Mouse (Mus musculus): ENCODE measurements at regions not wholly inside any gene's neighbourhood (a gene's known extent, or its start where the extent isn't known, plus 50 kb on each side); places are given as distances from the start of the nearest gene placed in this dataset.

DNA sequence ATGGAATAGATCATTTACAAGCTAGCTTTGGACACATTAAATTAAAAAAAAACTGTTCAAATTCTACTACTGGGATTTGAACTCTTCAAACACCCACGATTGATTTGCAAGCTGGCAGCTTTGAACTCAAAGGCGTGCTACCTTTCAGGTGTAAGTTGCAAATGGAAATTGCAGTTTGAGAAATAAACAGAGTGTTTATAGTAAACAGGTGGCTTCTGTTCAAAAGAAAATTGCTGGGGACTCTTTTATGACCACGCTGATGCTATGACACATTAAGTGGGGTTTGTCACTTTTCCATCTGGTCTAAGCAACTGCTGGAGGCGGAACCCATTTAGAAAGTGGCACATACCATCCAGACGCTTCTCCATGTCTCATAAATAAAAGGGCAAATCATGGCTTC lies 626.7 kb upstream of the Frg1 start:
- no peaks in the 10 kb centered on the region for H3K4me1 ChIP-seq (ENCODE audit: control insufficient read depth, insufficient read depth, low read length)
- no peaks in the 10 kb centered on the region for H3K9me3 ChIP-seq (replicated peaks; ENCODE audit: control insufficient read depth, low read length)
- H3K4me3 ChIP-seq (ENCODE audit: low read depth, low read length), result no peak overlapping the region
- H3K4me2 ChIP-seq, result no peak overlapping the region
- H3K27ac ChIP-seq (ENCODE audit: low read depth, low read length), result no peak overlapping the region
- WGBS (ENCODE audit: insufficient replicate concordance), result 80% methylated on average over 5 of the region's 5 CpGs
- H3K27me3 ChIP-seq (ENCODE audit: control insufficient read depth, insufficient read depth, low read length), result no peaks in the 10 kb centered on the region
- H3K36me3 ChIP-seq (ENCODE audit: control insufficient read depth, insufficient read depth, low read length), result no peaks in the 10 kb centered on the region
- no peak overlapping the region for H3K9ac ChIP-seq (ENCODE audit: low read depth, low read length)
- ATAC-seq (replicated peaks; ENCODE audit: insufficient number of reproducible peaks, low FRiP score, low TSS enrichment), result no peak

DNA sequence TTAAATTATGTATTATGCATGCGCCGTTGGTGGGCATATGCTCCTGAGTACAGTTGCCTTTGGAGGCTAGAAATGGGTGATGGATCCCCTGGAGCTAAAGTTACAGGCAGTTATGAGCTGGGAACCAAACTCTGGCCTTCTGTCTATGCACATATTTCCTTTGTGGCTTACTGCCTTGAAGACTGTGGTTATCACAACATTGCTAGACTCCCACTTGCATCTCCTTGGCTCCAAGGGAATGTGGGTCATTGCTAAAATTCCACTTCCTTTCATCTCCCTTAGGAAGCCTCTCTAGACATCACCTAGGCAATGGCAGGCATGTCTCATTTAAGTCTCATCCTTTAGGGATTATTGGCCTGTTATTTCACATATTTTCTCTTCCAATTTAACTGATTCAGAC lies 622.4 kb upstream of the Frg1 start:
- Histone ChIP-seq H3K4me3 (ENCODE audit: low read depth, low read length) (no peak overlapping the region), H3K27ac (ENCODE audit: low read depth, low read length) (no peak overlapping the region), H3K9ac (ENCODE audit: low read depth, low read length) (no peak overlapping the region), H3K36me3 (ENCODE audit: control insufficient read depth, insufficient read depth, low read length) (no peaks in the 10 kb centered on the region), H3K27me3 (ENCODE audit: control insufficient read depth, insufficient read depth, low read length) (no peaks in the 10 kb centered on the region), H3K4me1 (ENCODE audit: control insufficient read depth, insufficient read depth, low read length) (no peaks in the 10 kb centered on the region), H3K9me3 (replicated peaks; ENCODE audit: control insufficient read depth, low read length) (no peaks in the 10 kb centered on the region), H3K4me2 (no peak overlapping the region)
- WGBS (ENCODE audit: insufficient replicate concordance), result 97% methylated on average over 2 of the region's 2 CpGs
- ATAC-seq (replicated peaks; ENCODE audit: insufficient number of reproducible peaks, low FRiP score, low TSS enrichment), result no peak

DNA sequence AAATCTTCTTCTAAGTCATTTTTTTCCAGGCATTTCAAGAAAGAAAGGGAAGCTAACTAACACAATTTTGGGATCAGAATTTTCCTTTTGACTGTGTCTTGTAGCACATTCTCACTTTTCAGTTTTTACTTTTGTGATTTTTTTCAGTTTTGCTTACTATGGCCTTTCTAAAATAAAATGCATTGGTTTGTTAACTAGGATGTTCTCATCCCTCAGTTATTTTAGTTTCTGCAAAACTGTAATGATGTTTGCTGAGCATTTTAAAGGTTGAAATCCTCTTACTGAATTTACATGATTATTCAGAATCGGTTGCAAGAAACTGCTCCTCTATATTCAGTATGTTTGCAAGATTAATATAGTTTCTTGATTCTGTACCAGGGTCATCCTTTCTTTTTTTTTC lies 610.1 kb upstream of the Frg1 start:
- Histone ChIP-seq H3K9me3 (replicated peaks; ENCODE audit: control insufficient read depth, low read length) (no peaks in the 10 kb centered on the region), H3K36me3 (ENCODE audit: control insufficient read depth, insufficient read depth, low read length) (no peaks in the 10 kb centered on the region), H3K27ac (ENCODE audit: low read depth, low read length) (no peak overlapping the region), H3K4me1 (ENCODE audit: control insufficient read depth, insufficient read depth, low read length) (no peaks in the 10 kb centered on the region), H3K4me3 (ENCODE audit: low read depth, low read length) (no peak overlapping the region), H3K9ac (ENCODE audit: low read depth, low read length) (no peak overlapping the region), H3K4me2 (no peak overlapping the region), H3K27me3 (ENCODE audit: control insufficient read depth, insufficient read depth, low read length) (no peaks in the 10 kb centered on the region)
- WGBS (ENCODE audit: insufficient replicate concordance), result 79% methylated on average over 1 of the region's 1 CpGs
- ATAC-seq (replicated peaks; ENCODE audit: insufficient number of reproducible peaks, low FRiP score, low TSS enrichment), result no peak

DNA sequence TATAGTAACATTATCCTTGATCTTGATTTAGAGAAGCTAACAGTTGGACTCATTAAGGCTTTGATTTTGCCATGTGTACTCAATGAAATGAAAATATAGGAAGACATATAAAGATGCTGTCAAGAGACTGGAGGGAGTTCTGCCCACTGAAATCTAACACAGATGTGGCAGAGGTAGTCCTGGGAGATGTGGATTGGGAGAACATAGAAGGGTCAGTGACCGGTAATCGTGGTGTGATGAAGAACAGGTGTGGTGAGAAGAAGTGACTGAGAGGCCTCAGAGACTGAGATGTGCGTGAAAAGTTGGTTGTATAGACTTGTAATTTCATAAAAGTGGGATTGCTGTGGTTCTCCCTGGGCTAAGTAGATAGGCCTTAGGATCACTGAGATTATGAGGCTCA lies 600.9 kb upstream of the Frg1 start:
- no peaks in the 10 kb centered on the region for H3K4me1 ChIP-seq (ENCODE audit: control insufficient read depth, insufficient read depth, low read length)
- ATAC-seq (replicated peaks; ENCODE audit: insufficient number of reproducible peaks, low FRiP score, low TSS enrichment), result no peak
- H3K4me3 ChIP-seq (ENCODE audit: low read depth, low read length), result no peak overlapping the region
- H3K4me2 ChIP-seq, result no peak overlapping the region
- no peaks in the 10 kb centered on the region for H3K9me3 ChIP-seq (replicated peaks; ENCODE audit: control insufficient read depth, low read length)
- no peaks in the 10 kb centered on the region for H3K36me3 ChIP-seq (ENCODE audit: control insufficient read depth, insufficient read depth, low read length)
- no peaks in the 10 kb centered on the region for H3K27me3 ChIP-seq (ENCODE audit: control insufficient read depth, insufficient read depth, low read length)
- WGBS (ENCODE audit: insufficient replicate concordance), result 79% methylated on average over 3 of the region's 3 CpGs
- no peak overlapping the region for H3K27ac ChIP-seq (ENCODE audit: low read depth, low read length)
- no peak overlapping the region for H3K9ac ChIP-seq (ENCODE audit: low read depth, low read length)

DNA sequence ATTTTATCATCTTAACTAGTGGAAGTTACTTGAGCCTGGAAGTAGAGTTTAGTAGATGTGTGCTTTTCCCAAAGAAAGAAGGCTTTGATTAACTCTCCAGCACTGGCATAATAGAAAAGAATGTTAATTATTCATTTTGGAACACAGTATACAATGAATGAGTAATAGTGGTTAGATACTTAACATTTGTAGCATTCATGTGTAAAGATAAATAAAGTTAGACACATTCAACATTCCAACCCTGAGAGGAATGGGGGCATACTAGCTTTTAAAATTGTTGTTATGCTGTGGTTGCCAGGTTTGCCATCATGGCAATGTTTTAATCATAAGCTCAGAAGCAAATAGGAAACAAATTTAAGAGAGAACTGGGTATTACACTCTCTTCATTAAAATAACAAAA lies 586.3 kb upstream of the Frg1 start:
- H3K4me2 ChIP-seq, result no peak overlapping the region
- no peak overlapping the region for H3K9ac ChIP-seq (ENCODE audit: low read depth, low read length)
- H3K27me3 ChIP-seq (ENCODE audit: control insufficient read depth, insufficient read depth, low read length), result no peaks in the 10 kb centered on the region
- no peaks in the 10 kb centered on the region for H3K36me3 ChIP-seq (ENCODE audit: control insufficient read depth, insufficient read depth, low read length)
- ATAC-seq (replicated peaks; ENCODE audit: insufficient number of reproducible peaks, low FRiP score, low TSS enrichment), result no peak
- H3K27ac ChIP-seq (ENCODE audit: low read depth, low read length), result no peak overlapping the region
- no peak overlapping the region for H3K4me3 ChIP-seq (ENCODE audit: low read depth, low read length)
- H3K4me1 ChIP-seq (ENCODE audit: control insufficient read depth, insufficient read depth, low read length), result no peaks in the 10 kb centered on the region
- H3K9me3 ChIP-seq (replicated peaks; ENCODE audit: control insufficient read depth, low read length), result no peaks in the 10 kb centered on the region

DNA sequence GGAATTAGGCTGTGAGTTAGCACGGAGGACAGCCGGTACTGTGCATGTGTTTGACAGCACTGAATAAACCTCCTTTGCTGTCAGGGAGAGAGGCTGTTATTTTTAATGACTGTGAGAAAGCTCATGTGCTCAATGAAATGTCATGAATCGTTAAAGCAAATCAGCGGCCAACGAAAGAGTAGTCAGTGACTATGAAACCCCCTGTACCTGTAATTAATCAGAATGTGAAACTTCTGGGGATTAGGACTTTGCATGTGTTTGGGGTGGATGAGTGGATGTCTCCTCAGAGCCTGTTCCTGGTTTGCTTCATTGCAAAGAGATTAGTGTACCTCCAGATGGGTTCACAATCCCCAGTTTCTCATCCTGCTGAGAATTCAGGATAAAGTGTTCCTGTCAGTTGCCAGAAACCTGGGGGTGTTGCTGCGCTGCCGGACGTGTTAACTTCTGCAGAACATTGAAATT lies 572.2 kb upstream of the Frg1 start:
- 72% methylated on average over 8 of the region's 8 CpGs for WGBS (ENCODE audit: insufficient replicate concordance)
- H3K4me2 ChIP-seq, result no peak overlapping the region
- no peak overlapping the region for H3K4me3 ChIP-seq (ENCODE audit: low read depth, low read length)
- no peaks in the 10 kb centered on the region for H3K36me3 ChIP-seq (ENCODE audit: control insufficient read depth, insufficient read depth, low read length)
- no peak overlapping the region for H3K9ac ChIP-seq (ENCODE audit: low read depth, low read length)
- H3K9me3 ChIP-seq (replicated peaks; ENCODE audit: control insufficient read depth, low read length), result no peaks in the 10 kb centered on the region
- H3K4me1 ChIP-seq (ENCODE audit: control insufficient read depth, insufficient read depth, low read length), result no peaks in the 10 kb centered on the region
- no peak for ATAC-seq (replicated peaks; ENCODE audit: insufficient number of reproducible peaks, low FRiP score, low TSS enrichment)
- H3K27ac ChIP-seq (ENCODE audit: low read depth, low read length), result no peak overlapping the region
- H3K27me3 ChIP-seq (ENCODE audit: control insufficient read depth, insufficient read depth, low read length), result no peaks in the 10 kb centered on the region

DNA sequence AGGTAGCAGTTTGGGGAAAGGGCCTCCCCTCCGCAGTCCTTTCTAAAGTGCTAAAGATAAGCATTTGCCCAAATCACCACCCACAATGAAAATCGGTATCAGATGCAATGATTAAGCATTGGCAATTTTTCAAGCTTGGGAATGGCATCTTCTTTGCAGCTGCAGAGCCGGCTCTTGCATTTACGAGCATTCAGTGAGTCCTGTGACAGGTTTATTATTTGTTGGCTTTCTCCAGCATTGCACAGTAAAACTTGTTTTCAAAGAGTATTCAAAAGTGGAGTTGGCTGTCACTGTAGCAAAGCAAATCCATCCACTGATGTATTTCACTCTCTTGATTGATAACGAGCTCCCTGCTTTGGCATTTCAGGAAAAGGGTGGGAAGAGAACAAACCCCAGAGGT lies 571.3 kb upstream of the Frg1 start:
- Histone ChIP-seq H3K4me1 (ENCODE audit: control insufficient read depth, insufficient read depth, low read length) (no peaks in the 10 kb centered on the region), H3K27me3 (ENCODE audit: control insufficient read depth, insufficient read depth, low read length) (no peaks in the 10 kb centered on the region), H3K27ac (ENCODE audit: low read depth, low read length) (no peak overlapping the region), H3K4me2 (no peak overlapping the region), H3K4me3 (ENCODE audit: low read depth, low read length) (no peak overlapping the region), H3K9ac (ENCODE audit: low read depth, low read length) (no peak overlapping the region), H3K36me3 (ENCODE audit: control insufficient read depth, insufficient read depth, low read length) (no peaks in the 10 kb centered on the region), H3K9me3 (replicated peaks; ENCODE audit: control insufficient read depth, low read length) (no peaks in the 10 kb centered on the region)
- WGBS (ENCODE audit: insufficient replicate concordance), result 74% methylated on average over 5 of the region's 5 CpGs
- ATAC-seq (replicated peaks; ENCODE audit: insufficient number of reproducible peaks, low FRiP score, low TSS enrichment), result no peak

DNA sequence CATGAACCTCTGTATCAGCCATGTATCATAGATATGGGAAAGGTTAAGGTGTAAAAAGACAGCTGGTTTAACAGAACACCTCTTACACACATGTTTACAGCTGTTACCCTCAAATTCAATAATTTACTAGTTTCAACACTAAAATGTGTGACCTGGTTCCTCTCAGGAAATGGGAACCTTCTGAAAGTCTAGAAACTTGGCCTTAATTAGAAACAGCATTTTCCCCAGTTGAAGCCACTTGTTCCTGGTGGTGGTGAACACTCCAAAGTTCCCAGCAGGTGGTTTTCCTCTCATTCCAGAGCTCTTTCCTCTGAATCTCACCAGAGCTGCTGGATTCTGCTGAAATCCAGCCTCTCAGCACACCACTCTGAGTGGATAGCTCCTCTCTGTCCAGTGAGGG lies 570.5 kb upstream of the Frg1 start:
- H3K36me3 ChIP-seq (ENCODE audit: control insufficient read depth, insufficient read depth, low read length), result no peaks in the 10 kb centered on the region
- H3K4me2 ChIP-seq, result no peak overlapping the region
- H3K9me3 ChIP-seq (replicated peaks; ENCODE audit: control insufficient read depth, low read length), result no peaks in the 10 kb centered on the region
- H3K4me1 ChIP-seq (ENCODE audit: control insufficient read depth, insufficient read depth, low read length), result no peaks in the 10 kb centered on the region
- no peak overlapping the region for H3K4me3 ChIP-seq (ENCODE audit: low read depth, low read length)
- ATAC-seq (replicated peaks; ENCODE audit: insufficient number of reproducible peaks, low FRiP score, low TSS enrichment), result no peak
- no peak overlapping the region for H3K9ac ChIP-seq (ENCODE audit: low read depth, low read length)
- H3K27ac ChIP-seq (ENCODE audit: low read depth, low read length), result no peak overlapping the region
- no peaks in the 10 kb centered on the region for H3K27me3 ChIP-seq (ENCODE audit: control insufficient read depth, insufficient read depth, low read length)

DNA sequence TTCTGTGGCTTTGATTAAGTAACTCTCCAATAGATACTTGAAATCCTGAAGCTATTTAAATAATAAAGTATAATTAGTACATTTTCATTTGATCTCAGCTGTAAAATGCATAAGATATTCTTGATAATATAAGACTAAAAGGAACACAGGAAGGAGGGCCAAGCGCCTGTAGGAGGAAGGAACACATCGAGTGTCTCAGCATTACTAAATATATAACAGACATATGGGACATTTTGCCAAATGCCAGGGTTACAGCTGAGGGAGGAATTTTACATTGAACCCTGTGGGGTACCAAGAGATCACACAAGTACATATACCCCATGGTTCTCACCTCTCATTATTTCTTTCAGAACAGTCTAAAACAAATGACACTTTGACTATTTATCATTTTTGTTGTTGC lies 555.5 kb upstream of the Frg1 start:
- H3K4me3 ChIP-seq (ENCODE audit: low read depth, low read length), result no peak overlapping the region
- ATAC-seq (replicated peaks; ENCODE audit: insufficient number of reproducible peaks, low FRiP score, low TSS enrichment), result no peak
- H3K27me3 ChIP-seq (ENCODE audit: control insufficient read depth, insufficient read depth, low read length), result no peaks in the 10 kb centered on the region
- H3K36me3 ChIP-seq (ENCODE audit: control insufficient read depth, insufficient read depth, low read length), result no peaks in the 10 kb centered on the region
- H3K9me3 ChIP-seq (replicated peaks; ENCODE audit: control insufficient read depth, low read length), result no peaks in the 10 kb centered on the region
- no peak overlapping the region for H3K4me2 ChIP-seq
- H3K27ac ChIP-seq (ENCODE audit: low read depth, low read length), result no peak overlapping the region
- H3K9ac ChIP-seq (ENCODE audit: low read depth, low read length), result no peak overlapping the region
- H3K4me1 ChIP-seq (ENCODE audit: control insufficient read depth, insufficient read depth, low read length), result no peaks in the 10 kb centered on the region
- WGBS (ENCODE audit: insufficient replicate concordance), result 81% methylated on average over 2 of the region's 2 CpGs
